Mouse (Mus musculus): ENCODE results near the gene Papola. TPM values are rescaled to one million over a fixed set of nuclear protein-coding genes. Genes with fewer than 3 reads are reported as not detected.

Gene Papola
- polyA plus RNA-seq, 1 experiment from 2014 or later: 209 TPM

DNA sequence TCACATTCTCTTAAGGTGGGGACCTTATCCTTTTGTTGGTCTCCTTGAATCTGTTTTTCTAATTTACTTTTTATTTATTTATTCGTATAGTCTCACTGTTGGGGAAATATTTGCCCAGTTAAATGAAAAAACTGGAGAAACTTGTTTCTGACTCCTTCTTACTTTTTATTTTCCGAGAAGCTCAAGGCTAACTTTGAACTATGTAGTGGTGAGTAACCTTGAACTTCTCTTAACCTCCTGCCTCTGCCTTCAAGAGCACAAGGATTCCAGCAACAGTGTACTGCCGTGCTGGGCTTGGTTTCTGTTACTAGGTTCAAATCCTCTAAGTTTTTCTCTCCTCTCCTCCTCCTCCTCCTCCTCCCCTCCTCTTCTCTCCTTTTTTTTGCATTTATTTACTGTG lies 22.9 kb upstream of the Papola start:
- no peaks in the 10 kb centered on the region for H3K27me3 ChIP-seq
- 58% methylated on average over 3 of the region's 3 CpGs for WGBS
- no peak overlapping the region for H3K4me3 ChIP-seq
- H3K9ac ChIP-seq: no peak overlapping the region
- no peak overlapping the region for H3K27ac ChIP-seq
- no peaks in the 10 kb centered on the region for H3K36me3 ChIP-seq
- no peak for ATAC-seq (ENCODE audit: borderline replicate concordance, extremely low read depth, low FRiP score, low TSS enrichment)
- no peaks in the 10 kb centered on the region for H3K9me3 ChIP-seq
- 0 out of 2 replicates have a peak, but pooled peaks cover 3% of the 10 kb centered on the region for H3K4me1 ChIP-seq
- no peak overlapping the region for H3K4me2 ChIP-seq

DNA sequence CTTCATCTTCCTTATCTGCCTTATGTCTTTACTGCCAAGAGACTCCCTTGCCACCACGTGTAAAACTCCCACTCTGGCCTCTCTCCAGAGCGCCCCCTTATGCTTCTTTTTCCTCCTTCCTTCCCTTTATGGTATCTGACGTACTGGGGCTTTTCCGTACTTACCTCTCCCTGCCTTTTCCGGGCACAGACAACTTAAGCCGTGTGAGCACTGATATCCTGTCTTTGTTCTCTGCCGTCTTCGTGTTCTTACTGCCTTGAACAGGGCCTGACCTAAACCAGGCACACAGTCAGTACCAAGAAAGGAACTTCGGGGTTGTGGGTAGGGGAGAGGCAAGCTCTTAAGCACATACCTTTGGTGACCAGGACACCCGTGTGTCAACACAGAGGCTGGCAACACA lies 14.8 kb upstream of the Papola start:
- Histone ChIP-seq H3K4me3 (no peak overlapping the region), H3K27ac (no peak overlapping the region), H3K4me2 (no peak overlapping the region), H3K27me3 (no peaks in the 10 kb centered on the region), H3K36me3 (no peaks in the 10 kb centered on the region), H3K9me3 (no peaks in the 10 kb centered on the region), H3K4me1 (no peaks in the 10 kb centered on the region), H3K9ac (no peak overlapping the region)
- WGBS: 49% methylated on average over 10 of the region's 10 CpGs
- ATAC-seq (ENCODE audit: borderline replicate concordance, extremely low read depth, low FRiP score, low TSS enrichment): no peak

DNA sequence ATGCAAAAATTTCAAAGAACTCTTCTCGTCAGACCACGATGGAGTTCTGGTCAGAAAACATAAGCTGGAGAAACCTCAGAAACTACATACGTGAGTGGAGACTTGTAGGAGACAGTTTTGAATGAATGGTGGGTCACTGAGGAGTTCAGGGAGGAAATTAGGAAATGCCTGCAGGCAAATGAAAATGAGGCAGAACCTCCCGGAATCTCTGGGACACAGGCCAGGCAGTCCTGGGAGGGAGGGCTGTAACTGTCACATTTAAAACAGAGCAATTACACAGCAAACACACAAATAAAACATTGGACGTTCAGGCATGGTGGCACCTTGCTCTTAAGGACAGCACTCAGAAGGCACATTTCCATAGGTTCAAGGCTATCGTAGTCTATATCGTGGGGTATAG lies 9.6 kb upstream of the Papola start:
- no peak for ATAC-seq (ENCODE audit: borderline replicate concordance, extremely low read depth, low FRiP score, low TSS enrichment)
- WGBS: 57% methylated on average over 7 of the region's 7 CpGs
- Histone ChIP-seq H3K9ac (no peak overlapping the region), H3K36me3 (no peaks in the 10 kb centered on the region), H3K27ac (no peak overlapping the region), H3K27me3 (no peaks in the 10 kb centered on the region), H3K4me3 (no peak overlapping the region), H3K9me3 (no peaks in the 10 kb centered on the region), H3K4me2 (no peak overlapping the region), H3K4me1 (no peaks in the 10 kb centered on the region)

DNA sequence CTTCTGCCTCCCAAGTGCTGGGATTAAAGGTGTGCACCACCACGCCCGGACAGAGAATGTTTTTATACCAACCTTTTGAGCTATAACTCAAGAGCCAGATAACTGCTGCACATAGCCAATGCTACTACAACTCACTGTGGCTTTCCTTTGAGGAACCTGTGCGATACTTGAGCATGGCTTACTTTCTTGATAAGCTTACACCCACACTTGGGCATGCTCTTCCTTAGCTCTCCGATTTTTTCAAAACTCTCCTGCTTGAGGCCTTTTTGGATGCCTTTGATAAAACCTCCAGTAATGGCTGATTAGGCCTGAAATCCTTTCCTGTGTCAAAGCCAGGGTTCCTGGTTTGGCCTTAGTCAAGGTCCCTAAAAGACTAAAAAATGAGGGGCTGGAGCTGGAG lies 6.8 kb upstream of the Papola start:
- Histone ChIP-seq H3K9me3 (no peaks in the 10 kb centered on the region), H3K4me1 (no peaks in the 10 kb centered on the region), H3K27me3 (no peaks in the 10 kb centered on the region), H3K4me2 (no peak overlapping the region), H3K36me3 (no peaks in the 10 kb centered on the region), H3K9ac (no peak overlapping the region), H3K27ac (no peak overlapping the region), H3K4me3 (no peak overlapping the region)
- 78% methylated on average over 4 of the region's 4 CpGs for WGBS
- no peak for ATAC-seq (ENCODE audit: borderline replicate concordance, extremely low read depth, low FRiP score, low TSS enrichment)

DNA sequence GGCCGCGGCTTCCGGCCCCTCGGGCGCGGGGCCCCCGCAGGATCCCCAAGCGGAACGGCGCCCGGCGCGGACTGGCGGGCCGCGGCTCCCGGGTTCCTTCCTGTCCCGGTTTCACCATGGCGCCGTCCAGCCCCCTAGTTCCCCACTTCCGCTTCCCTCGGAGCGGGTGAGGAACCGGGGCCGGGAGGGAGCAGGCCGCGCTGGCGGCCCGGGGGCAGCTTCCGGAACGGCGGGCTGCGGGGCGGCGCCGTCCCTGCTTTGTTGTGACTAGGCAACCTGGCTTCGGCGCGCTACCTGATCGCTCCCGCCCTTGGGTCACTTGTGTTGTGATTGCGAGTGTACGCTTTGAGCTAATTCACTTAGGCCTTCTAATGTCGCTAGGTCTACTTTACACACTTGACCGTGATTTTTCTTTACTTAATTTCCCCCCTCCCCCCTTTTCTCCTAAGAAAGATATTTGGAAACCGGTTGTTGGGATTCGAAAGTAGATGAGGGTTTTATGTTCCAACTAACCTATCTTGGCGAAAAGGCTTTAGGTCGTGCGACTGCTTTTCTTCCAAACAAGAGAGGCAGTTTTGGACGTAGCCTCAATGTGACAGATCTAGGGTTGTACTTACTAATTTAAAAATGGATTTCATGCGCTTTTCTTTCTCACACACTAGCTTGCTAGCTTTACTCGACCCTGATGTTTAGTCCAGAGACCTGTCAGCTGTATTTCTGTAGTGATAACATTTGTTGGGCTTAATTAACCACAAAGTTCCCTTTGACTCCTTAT lies 693 bp downstream of the Papola start:
- H3K4me2 ChIP-seq: peak overlapping the region; percentile 91
- no peaks in the 10 kb centered on the region for H3K27me3 ChIP-seq
- no peaks in the 10 kb centered on the region for H3K9me3 ChIP-seq
- WGBS: under 1% methylated on average over 32 of the region's 53 CpGs
- peak; percentile 75 for ATAC-seq (ENCODE audit: borderline replicate concordance, extremely low read depth, low FRiP score, low TSS enrichment)
- H3K4me1 ChIP-seq: peaks cover 16% of the 10 kb centered on the region
- H3K4me3 ChIP-seq: peak overlapping the region; percentile 89
- peak overlapping the region; percentile 88 for H3K9ac ChIP-seq
- H3K36me3 ChIP-seq: no peaks in the 10 kb centered on the region
- H3K27ac ChIP-seq: peak overlapping the region; percentile 96

DNA sequence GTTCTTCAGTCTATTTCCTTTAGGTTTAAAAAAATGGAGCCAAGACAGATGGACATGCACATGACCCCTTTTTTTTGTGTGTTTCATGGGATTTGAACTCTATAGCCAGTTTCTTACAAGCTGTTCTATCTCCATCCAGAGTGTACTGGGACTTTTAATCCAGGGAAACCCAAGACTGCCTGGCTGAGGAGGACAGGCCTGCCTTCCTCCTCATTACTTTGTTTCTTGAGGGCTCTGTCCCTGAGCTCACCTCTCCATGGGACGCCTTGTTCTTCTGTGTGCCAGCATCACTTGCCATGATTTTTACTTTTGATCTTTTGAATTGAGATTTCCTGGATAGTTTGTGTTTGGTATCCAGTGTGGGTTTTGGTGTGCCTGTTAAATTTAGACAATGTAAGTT lies 1.6 kb downstream of the Papola start:
- ATAC-seq (ENCODE audit: borderline replicate concordance, extremely low read depth, low FRiP score, low TSS enrichment): no peak
- peaks cover 16% of the 10 kb centered on the region for H3K4me1 ChIP-seq
- H3K4me2 ChIP-seq: peak overlapping the region; percentile 91
- H3K4me3 ChIP-seq: peak overlapping the region; percentile 89
- WGBS: 55% methylated on average over 1 of the region's 1 CpGs
- no peaks in the 10 kb centered on the region for H3K36me3 ChIP-seq
- H3K9ac ChIP-seq: peak overlapping the region; percentile 88; the same call in 1 of the 2 replicates
- no peak overlapping the region for H3K27ac ChIP-seq
- no peaks in the 10 kb centered on the region for H3K27me3 ChIP-seq
- no peaks in the 10 kb centered on the region for H3K9me3 ChIP-seq

DNA sequence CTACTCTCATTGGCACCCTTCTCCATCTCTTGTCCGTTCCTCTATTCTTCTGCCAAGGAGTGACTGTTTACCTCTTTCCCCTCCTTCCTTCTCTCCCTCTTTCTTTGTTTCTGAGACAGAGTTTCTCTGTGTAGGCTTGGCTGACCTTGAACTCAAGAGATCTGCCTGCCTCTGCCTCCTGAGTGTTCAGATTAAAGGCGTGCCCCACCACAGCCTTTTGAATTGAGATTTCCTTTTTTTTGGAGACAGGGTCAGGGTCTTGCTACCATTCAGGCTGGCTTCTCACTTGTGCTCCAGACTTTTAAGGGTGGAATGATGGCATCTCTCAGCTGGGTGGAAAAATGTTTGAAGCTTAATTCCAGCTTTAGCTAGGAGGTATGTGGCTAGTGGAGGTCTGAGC lies 3.1 kb downstream of the Papola start:
- no peak overlapping the region for H3K4me3 ChIP-seq
- no peaks in the 10 kb centered on the region for H3K36me3 ChIP-seq
- H3K9ac ChIP-seq: no peak overlapping the region
- peaks cover 16% of the 10 kb centered on the region for H3K4me1 ChIP-seq
- H3K9me3 ChIP-seq: no peaks in the 10 kb centered on the region
- no peaks in the 10 kb centered on the region for H3K27me3 ChIP-seq
- WGBS: 84% methylated on average over 2 of the region's 2 CpGs
- no peak overlapping the region for H3K4me2 ChIP-seq
- no peak overlapping the region for H3K27ac ChIP-seq
- ATAC-seq (ENCODE audit: borderline replicate concordance, extremely low read depth, low FRiP score, low TSS enrichment): no peak

DNA sequence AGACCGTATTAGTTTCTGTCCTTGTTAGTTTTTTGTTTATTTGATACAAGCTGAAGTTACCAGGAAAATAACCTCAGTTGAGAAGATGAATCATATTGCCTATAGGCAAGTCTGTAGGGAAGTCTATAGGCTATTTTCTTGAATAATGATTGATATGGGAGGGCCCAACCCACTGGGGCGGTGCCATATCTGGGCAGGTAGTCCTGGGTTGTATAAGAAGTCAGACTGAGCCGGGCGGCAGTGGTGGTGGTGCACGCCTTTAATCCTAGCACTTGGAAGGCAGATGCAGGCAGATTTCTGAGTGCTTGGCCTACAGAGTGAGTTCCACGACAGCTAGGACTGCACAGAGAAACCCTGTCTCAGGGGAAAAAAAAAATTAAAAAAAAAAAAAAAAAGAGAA lies 5.4 kb downstream of the Papola start:
- 89% methylated on average over 6 of the region's 6 CpGs for WGBS
- Histone ChIP-seq H3K9me3 (no peaks in the 10 kb centered on the region), H3K4me2 (no peak overlapping the region), H3K27ac (no peak overlapping the region), H3K27me3 (no peaks in the 10 kb centered on the region), H3K36me3 (peaks cover 3% of the 10 kb centered on the region; the same call in 1 of the 2 replicates), H3K9ac (no peak overlapping the region), H3K4me1 (peaks cover 11% of the 10 kb centered on the region), H3K4me3 (no peak overlapping the region)
- ATAC-seq (ENCODE audit: borderline replicate concordance, extremely low read depth, low FRiP score, low TSS enrichment): no peak

DNA sequence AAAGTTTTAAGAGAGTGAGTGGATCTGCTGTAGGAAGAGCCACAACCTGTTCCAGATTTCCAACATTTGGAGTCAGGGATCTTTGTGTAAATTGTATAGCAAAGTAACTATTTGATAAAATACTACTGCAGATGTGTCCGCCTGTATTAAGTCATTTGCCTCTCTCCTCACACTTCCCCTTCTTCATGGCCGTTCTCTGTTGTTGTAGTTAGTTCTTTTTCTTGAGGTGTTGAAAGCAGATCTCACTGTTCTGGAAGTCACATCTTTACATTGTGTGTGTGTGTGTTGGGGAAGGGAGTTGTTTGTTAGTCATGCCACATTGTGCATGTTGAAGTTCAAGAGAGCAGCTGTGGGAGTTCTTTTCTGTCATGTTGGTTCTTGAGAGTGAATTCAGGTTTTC lies 10.4 kb downstream of the Papola start:
- Histone ChIP-seq H3K4me3 (no peak overlapping the region), H3K27me3 (no peaks in the 10 kb centered on the region), H3K9me3 (no peaks in the 10 kb centered on the region), H3K27ac (no peak overlapping the region), H3K4me1 (no peaks in the 10 kb centered on the region), H3K9ac (no peak overlapping the region), H3K36me3 (peaks cover 11% of the 10 kb centered on the region), H3K4me2 (no peak overlapping the region)
- ATAC-seq (ENCODE audit: borderline replicate concordance, extremely low read depth, low FRiP score, low TSS enrichment): no peak
- 82% methylated on average over 2 of the region's 2 CpGs for WGBS

DNA sequence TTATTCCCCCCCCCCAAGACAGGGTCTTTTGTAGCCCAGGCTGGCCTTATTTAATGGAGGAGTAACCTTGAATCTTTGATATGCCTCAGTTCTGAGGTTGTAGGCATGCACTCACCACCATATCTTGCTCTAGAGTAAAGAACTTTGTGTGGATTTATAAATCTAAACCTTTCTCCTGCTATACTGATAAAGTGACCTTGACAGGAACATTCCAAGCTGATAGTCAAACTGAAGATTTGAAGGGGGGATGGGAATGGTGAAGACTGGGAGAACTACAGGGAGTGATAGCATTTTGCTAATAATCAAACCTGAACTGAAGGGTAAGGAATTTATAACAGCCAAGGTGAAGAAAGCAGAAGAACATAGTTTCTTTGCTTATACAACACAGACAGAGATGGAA lies 13.5 kb downstream of the Papola start:
- Histone ChIP-seq H3K9ac (no peak overlapping the region), H3K36me3 (peaks cover 32% of the 10 kb centered on the region), H3K4me3 (no peak overlapping the region), H3K9me3 (no peaks in the 10 kb centered on the region), H3K4me2 (no peak overlapping the region), H3K27ac (no peak overlapping the region), H3K4me1 (no peaks in the 10 kb centered on the region), H3K27me3 (no peaks in the 10 kb centered on the region)
- ATAC-seq (ENCODE audit: borderline replicate concordance, extremely low read depth, low FRiP score, low TSS enrichment): no peak

DNA sequence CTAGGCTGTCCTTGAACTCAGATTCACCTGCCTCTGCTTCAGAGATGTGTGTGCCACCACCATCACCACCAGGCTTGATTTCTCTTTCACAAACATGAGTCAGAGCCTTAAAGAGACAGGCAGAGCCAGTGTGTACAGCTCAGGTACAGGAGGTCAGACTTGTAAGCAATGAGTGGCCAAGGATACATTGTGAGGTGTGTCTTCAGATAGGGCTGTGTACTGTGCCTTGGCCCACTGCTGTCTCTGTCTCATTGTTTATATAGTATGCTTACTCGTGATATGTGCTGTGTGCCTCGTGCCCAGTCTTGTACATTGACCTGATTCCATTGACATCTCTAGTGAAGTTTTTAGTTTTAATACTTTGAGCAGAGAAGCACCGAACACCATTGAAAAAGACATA lies 21.3 kb downstream of the Papola start:
- Histone ChIP-seq H3K4me3 (no peak overlapping the region), H3K4me1 (no peaks in the 10 kb centered on the region), H3K4me2 (no peak overlapping the region), H3K9me3 (no peaks in the 10 kb centered on the region), H3K27me3 (no peaks in the 10 kb centered on the region), H3K9ac (no peak overlapping the region), H3K36me3 (peaks cover 74% of the 10 kb centered on the region), H3K27ac (no peak overlapping the region)
- WGBS: 83% methylated on average over 3 of the region's 3 CpGs
- no peak for ATAC-seq (ENCODE audit: borderline replicate concordance, extremely low read depth, low FRiP score, low TSS enrichment)

DNA sequence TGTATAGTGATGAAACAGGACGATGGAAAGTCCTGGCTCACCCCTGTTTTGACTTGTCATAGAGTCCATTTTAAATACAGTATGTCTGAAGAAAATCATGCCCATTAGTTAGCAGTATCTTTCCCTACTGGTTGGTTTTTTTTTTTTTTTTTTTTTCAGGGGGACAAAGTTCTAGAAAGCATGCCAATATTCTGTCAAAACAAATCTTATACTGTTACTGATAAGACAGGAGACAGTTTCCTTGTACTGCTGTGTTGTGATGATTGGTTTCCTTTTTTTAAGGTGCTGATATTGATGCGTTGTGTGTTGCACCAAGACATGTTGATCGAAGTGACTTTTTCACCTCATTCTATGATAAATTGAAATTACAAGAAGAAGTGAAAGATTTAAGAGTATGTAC lies 21.7 kb downstream of the Papola start:
- H3K9ac ChIP-seq: no peak overlapping the region
- H3K9me3 ChIP-seq: no peaks in the 10 kb centered on the region
- 88% methylated on average over 3 of the region's 3 CpGs for WGBS
- H3K27ac ChIP-seq: no peak overlapping the region
- H3K4me3 ChIP-seq: no peak overlapping the region
- no peak overlapping the region for H3K4me2 ChIP-seq
- ATAC-seq (ENCODE audit: borderline replicate concordance, extremely low read depth, low FRiP score, low TSS enrichment): no peak
- no peaks in the 10 kb centered on the region for H3K4me1 ChIP-seq
- no peaks in the 10 kb centered on the region for H3K27me3 ChIP-seq
- H3K36me3 ChIP-seq: peaks cover 75% of the 10 kb centered on the region

DNA sequence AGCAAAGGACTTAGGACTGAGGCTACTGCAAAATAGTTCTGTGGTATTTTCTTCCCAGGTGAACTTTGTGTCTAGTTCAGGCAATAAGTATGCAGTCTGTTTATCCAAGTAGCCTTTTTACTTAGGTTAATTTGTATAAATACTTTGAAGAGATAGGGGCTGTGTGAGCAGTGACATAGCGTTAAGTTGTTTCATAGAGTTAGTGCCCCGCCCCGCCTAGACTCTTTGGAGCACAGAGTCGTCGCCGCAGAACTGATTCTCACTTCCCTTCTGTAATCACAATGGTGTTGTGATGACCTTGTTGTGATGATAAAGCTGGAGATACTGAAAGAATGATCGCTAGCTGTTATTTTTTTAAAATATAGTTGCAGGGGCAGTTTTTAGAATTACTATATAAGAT lies 22.9 kb downstream of the Papola start:
- Histone ChIP-seq H3K4me3 (no peak overlapping the region), H3K9me3 (no peaks in the 10 kb centered on the region), H3K4me2 (no peak overlapping the region), H3K27me3 (no peaks in the 10 kb centered on the region), H3K9ac (no peak overlapping the region), H3K4me1 (no peaks in the 10 kb centered on the region), H3K27ac (no peak overlapping the region), H3K36me3 (peaks cover 83% of the 10 kb centered on the region)
- ATAC-seq (ENCODE audit: borderline replicate concordance, extremely low read depth, low FRiP score, low TSS enrichment): no peak
- 87% methylated on average over 7 of the region's 7 CpGs for WGBS
